Mouse (Mus musculus) megakaryocyte progenitor cell, adult 5-6 weeks (primary cell): Measurements from ENCODE around the gene Lamb1. TPM values are rescaled to one million over a fixed set of nuclear protein-coding genes. Genes with fewer than 3 reads are reported as not detected.

Source experiments
- ATAC-seq: replicated peaks from 2 replicates; pipeline ENCODE4 v1.8.0; 2016; ENCODE audit warnings: mild to moderate bottlenecking, moderate TSS enrichment, inconsistent platforms; ENCODE audit not compliant: poor library complexity
- total RNA-seq, 2 experiments: library from RNA; stranded (forward) in 1 of 2; stranded (reverse) in 1 of 2; fragments of 157-497, 149-512 nt in 1 of 2; fragments of 200-1000 nt in 1 of 2; gene quantifications; 2 replicates each; pipeline versions ENCODE4 v1.2.3 to v1.2.4; 2015 to 2017

Gene Lamb1
- total RNA-seq, 2 experiments from 2014 or later: 0.07 TPM; not detected in 1

- no peak for ATAC-seq
Observed at GRCm38 (mm10) chr12:31311671-31312265, 46.7 kb downstream of the Lamb1 start.

- no peak for ATAC-seq
Observed at GRCm38 (mm10) chr12:31312281-31312680, 47.2 kb downstream of the Lamb1 start.

GRCm38 (mm10) chr12:31313136-31313535, 48.1 kb downstream of the Lamb1 start:
- ATAC-seq: no peak

GRCm38 (mm10) chr12:31314310-31314709, 49.3 kb downstream of the Lamb1 start:
- ATAC-seq: no peak

DNA sequence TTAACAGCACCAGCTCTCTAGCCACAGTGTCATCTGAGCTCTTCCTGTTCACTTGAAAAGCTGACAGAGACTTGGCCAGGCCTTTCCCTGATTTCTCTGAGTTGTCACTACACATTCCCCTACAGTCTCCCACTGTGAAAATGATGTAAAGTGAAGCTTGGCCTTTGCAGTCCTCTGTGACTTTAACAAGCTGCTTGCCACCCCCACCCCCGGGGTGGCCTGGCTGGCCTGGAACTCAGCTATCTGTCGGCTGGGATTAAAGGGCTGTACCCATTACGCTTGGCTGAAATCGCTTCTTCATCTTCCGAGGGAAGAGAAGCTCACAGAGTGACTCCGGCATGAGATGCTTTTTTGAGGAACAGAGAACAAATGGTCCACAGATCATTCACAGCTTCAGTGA, 50.9 kb downstream of the Lamb1 start:
- no peak for ATAC-seq

- ATAC-seq: no peak
Observed at GRCm38 (mm10) chr12:31317670-31318408, 52.8 kb downstream of the Lamb1 start.

GRCm38 (mm10) chr12:31318409-31318963, 53.5 kb downstream of the Lamb1 start:
- ATAC-seq: no peak

DNA sequence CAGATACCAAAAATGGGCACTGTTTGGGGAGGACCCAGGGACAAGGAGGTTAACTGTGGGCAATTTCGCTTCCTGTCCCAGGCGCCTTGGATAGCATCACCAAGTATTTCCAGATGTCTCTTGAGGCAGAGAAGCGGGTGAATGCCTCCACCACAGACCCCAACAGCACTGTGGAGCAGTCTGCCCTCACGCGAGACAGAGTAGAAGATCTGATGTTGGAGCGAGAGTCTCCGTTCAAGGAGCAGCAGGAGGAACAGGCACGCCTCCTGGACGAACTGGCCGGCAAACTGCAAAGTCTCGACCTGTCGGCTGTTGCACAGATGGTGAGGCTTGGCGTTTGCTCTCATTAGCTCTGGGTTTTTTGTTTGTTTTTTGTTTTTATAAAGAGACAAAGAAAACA, 55.8 kb downstream of the Lamb1 start:
- ATAC-seq: no peak

- ATAC-seq: no peak
Observed at GRCm38 (mm10) chr12:31321532-31321931, 56.5 kb downstream of the Lamb1 start.

DNA sequence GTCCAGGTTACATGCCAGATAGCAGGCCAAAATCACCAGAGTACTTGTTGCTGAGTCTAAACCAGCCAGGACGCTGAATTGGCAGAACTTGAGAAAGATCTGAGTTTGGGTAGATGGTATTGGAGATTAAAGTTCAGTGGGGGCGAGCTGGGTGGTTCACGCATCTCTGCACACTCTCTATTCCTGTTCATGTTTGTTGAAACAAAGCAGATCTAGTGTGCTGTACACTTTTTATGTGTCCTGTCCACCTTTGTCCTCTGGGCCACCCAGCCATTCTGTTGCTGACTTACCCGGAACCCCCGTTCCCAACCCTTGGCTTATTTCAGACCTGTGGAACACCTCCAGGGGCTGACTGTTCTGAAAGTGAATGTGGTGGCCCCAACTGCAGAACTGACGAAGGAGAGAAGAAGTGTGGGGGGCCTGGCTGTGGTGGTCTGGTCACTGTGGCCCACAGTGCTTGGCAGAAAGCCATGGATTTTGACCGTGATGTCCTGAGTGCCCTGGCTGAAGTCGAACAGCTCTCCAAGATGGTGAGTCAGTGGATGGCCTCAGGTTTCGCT, 58.2 kb downstream of the Lamb1 start:
- no peak for ATAC-seq

DNA sequence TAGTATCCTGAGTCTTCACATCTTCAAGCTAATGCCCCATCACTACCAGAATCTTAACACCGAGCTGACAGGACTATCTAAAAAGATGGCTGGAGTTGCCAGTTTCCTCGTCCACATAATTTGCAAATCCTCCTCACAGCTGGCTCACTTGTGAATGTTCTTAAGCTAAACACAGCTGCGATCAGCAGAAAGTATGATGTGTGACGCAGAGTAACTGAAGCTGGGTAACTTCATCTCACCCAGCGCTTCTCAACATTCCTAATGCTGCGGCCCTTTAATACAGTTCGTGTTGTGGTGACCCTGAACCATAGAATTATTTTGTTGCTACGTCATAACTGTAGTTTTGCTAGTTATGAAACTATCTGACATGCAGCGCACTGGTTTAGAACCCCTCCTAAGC, 62.1 kb downstream of the Lamb1 start:
- no peak for ATAC-seq

GRCm38 (mm10) chr12:31333261-31333660, 68.2 kb downstream of the Lamb1 start:
- no peak for ATAC-seq

DNA sequence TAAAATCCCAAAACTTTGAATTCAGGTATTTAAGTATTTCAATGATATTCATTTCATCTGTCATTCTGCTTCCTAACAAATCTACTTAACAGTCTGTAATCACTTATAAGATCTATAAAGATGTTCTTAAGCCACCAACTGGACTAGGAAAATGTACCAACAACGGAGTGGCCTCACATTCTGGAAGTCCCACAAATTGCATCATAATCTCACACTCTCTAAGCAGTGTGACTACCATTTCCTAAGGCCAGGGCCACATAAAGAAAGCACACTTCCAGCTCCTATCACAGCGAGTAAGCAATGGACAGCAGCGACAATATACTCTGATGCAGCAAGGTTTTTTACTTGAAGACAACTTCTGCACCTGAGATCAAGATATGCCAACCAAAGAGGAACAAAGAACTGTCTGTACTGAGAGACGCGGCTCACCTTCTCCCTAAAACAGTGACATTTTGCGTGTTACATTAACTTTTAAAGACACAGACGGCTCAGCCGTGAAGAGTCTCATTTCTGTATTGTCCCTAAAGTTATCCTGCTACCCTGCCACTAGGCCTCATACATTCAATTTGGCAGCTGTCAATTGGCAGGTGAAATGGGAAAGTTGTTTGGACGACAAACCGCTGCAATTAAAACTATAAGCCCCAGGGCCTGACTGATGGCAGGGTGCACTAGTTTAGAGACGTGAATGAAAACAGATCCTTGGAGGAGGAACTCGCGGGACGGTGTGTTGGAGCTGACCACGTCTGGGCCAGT, 85.3 kb downstream of the Lamb1 start:
- peak; percentile 47 for ATAC-seq

DNA sequence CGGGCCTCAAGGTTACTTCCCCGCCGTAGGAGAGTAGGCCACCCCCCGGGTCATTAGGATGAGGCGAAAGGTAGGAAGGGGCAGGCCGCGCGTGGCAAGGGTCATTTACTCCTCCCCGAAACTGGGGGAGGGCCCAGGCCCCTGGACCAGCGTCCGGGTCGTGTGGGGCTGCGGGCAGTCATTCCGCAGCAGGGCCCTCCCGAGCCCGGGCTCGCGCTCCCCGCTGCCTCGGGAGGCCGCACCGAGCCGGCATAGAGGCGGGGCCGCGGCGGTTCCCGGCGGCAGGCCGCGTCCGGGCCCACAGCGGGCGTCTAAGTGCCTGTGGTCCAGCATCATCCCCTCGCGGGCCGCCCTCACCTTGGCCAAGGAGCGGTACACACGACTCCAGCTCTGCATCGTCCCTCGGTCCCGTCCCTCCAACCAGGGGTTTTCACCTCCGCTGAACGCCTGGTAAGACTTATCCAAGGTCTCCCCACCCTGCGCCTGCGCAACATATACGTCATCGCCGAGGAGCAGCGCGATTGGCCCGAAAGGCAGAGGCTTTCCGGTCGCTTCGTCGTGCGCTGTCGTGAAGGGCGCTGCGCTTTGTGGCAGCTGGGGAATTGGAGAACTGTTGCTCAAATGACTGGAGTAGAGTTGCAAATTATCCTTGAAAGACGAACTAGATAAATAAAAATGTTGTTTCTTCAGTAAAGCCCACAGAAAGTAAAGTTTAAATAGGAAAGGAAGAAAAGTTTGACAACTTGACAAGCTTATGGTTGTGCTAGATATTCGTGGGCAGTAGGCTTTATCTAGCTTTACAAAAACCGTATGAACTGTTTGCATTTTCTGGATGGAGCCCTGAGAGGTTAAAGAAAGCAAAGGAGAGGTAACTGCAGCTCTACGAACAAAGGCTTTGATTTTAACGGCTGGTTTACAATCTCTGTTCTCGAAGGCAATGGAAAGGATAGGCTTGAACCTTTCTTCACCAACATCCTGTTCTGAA, 86.2 kb downstream of the Lamb1 start, which contains the start of gene Dld:
Gene Dld, minus strand, starts transcription at position 510 of the 985 bp plus-strand sequence.
- ATAC-seq: peak; percentile 99

GRCm38 (mm10) chr12:31366428-31366827, 101.4 kb downstream of the Lamb1 start:
- ATAC-seq: no peak

DNA sequence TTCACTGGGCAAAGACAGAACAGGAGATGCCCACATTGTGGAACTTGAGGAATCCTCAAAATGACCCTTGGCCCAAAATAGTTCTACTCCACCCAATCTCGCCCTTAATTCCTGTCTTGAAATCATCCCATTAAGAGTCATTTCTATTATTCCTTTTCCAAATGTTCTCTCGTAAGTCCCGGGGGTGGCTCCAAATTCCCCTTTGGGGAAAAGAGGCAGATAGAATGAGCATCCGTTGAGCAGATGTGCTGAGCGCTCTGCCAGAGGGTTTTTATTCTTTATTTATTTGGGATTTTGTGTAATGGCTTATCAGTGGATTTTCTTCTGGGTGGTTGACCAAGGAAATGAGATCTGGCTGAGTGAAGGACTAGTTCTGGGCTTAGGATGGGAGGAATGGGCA, 102.7 kb downstream of the Lamb1 start:
- ATAC-seq: no peak

GRCm38 (mm10) chr12:31369118-31369517, 104.1 kb downstream of the Lamb1 start:
- ATAC-seq: no peak

- ATAC-seq: peak; percentile 48; the same call in 1 of the 2 replicates
Observed at GRCm38 (mm10) chr12:31369656-31370055, 104.6 kb downstream of the Lamb1 start.

- ATAC-seq: peak; percentile 96
Observed at GRCm38 (mm10) chr12:31374603-31375282, 109.7 kb downstream of the Lamb1 start.

DNA sequence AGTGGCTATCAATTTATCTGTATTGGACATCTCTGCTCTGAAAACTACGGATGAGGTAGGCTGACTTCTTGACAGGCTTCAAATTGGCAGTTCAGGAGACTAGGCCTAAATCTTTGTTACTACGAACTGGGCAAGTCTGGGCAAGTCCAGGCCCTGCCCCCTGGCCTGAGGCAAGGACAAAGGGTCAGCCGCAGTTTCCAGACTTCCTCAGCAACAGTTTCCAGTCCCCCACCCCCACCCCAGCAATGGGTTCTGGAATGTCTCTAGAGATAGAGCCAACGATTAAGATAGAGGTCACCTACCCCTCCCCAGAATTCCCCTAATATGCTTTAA, 110.2 kb downstream of the Lamb1 start:
- ATAC-seq: no peak
